Mouse (Mus musculus) small intestine, adult 2 months (tissue): ENCODE measurements at regions not wholly inside any gene's neighbourhood (a gene's known extent, or its start where the extent isn't known, plus 50 kb on each side); places are given as distances from the start of the nearest gene placed in this dataset.

ENCODE experiments used
- CTCF ChIP-seq: fragments of 200-500 bp; IDR thresholded peaks from 2 replicates; pipeline ENCODE4 v1.5.1; 2012; ENCODE audit warnings: low read depth, mild to moderate bottlenecking, control low read depth, inconsistent platforms, low read length, moderate library complexity, mixed read lengths; ENCODE audit not compliant: insufficient replicate concordance, insufficient read length; ENCODE audit errors: extremely low read depth
- POLR2A ChIP-seq: fragments of 200-500 bp; IDR thresholded peaks from 2 replicates; pipeline ENCODE4 v1.6.1; 2012; ENCODE audit warnings: low read depth, mild to moderate bottlenecking, control low read depth, inconsistent platforms, low read length, moderate library complexity

DNA sequence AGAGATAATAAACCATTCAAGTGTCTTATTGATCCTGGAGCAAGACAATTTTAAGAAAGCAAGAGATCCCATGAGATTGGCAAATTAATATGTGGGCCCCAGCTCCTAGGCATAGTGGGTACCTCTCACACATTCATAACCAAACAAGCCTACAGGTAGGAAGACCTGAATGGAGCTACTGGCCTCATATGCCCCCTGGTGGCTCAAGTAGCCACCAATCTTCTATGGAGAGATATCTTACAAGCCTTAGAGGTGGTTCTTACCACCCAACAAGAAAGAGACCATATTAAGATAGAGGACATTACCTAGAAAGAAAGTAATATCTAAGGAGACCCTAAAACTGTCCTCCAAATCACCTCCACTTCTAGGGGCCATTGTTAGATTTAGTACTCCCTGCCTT lies 523.2 kb downstream of the Hace1 start:
- no peak for TF ChIP-seq POLR2A
- TF ChIP-seq CTCF: no peak
